Mouse (Mus musculus) embryonic stem cell, embryonic (primary cell): Measurements from ENCODE around the gene Slx4.

ENCODE experiments used
- CTCF ChIA-PET, 4 experiments: fragments of 300-600 bp in 2 of 4; fragments of 350-600 bp in 2 of 4; sonication (Branson Sonifier 250); formaldehyde crosslinking; loops; one replicate each; lab custom pipeline; 2022; ENCODE audit warnings: inconsistent platforms in 2 of 4; lab: Charles Lee
- POLR2A ChIA-PET, 4 experiments: fragments of 300-600 bp in 2 of 4; fragments of 350-600 bp in 2 of 4; sonication (Branson Sonifier 250); formaldehyde crosslinking; loops; one replicate each; lab custom pipeline; 2022; ENCODE audit warnings: antibody characterized with exemption in 4 of 4, inconsistent platforms in 1 of 4; lab: Charles Lee

Gene Slx4

DNA sequence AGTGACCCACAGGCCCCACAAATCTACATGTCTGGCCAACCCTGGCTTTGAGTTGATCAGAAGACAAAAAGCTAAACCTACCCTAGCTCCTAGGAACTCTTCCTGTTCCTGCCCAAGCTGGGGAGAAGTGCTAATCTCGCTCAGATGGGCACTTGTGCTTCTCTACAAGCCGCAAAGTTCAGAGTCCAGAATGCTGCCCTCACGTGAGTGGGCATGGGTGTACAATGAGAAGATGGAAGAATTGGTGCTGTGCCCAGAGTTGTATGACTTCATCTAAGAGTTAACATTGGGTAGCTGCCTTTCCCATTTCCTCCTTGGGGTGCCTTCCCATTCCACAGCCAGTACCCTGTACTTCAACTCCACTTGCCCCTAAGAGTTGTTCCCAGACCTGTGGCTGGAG lies 23.6 kb upstream of the Slx4 start:
- CTCF ChIA-PET: no interaction called here

DNA sequence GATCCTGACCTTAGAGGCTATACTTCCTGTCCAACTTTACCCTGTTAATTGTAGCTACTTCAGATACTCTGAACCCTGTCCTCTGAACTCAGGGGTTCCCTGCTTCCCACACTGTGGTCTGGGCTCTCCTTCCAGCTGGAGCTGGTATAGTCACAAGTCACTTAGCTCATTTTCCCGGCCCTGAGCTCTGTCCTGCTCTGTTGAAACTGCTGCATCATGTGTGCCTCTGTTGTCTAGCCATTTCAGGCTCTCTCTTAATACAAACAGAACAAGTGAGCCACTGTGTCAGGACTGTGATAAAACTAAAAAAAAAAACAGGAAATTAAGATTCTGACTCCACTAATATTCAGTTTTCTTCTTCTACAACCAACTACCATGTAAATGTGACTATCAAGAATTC lies 23.1 kb upstream of the Slx4 start:
- ChIA-PET CTCF (no interaction called here), POLR2A (interaction anchor here in 1 of 4 experiments (0.8 to 5.1 kb wide), 3 partner anchors 9 to 56 kb away, joined by 3 to 21 read pairs (median 4); partner anchors contain the start of gene Dnase1)

More for the DNA sequence above, 23.6 kb upstream of the Slx4 start:
- POLR2A ChIA-PET: interaction anchor here in 1 of 4 experiments (0.8 to 5.1 kb wide), 3 partner anchors 10 to 57 kb away, joined by 3 to 21 read pairs (median 4); partner anchors contain the start of gene Dnase1

DNA sequence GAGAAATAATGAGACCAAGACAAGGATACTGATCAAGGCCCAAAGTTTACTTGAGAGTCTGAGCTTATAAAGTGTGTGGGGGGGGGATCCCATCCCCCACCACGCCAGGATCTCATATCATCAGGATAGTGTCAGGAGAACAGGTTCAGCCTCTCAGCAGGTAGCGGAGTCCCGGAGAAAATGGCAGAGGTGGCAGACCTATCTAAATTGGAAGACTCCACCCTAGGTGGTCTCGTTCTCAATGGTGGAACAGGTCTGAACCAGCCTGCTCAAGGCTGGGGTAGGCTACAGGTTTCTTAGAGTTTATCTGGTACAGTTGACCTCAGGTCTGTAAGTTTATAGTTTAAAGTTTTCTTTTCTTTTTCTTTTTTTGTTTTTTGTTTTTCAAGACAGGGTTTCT lies 19.1 kb upstream of the Slx4 start:
- ChIA-PET POLR2A (interaction anchor here (0.6 to 2.0 kb wide), 10 partner anchors 8 to 271 kb away, joined by 3 to 12 read pairs (median 4); partner anchors contain the start of genes Slx4 (in 2 of the 4), Gm20695 (in 1 of the 4), Trap1 (in 1 of the 4) and Zfp597 (in 1 of the 4)), CTCF (interaction anchor here in 2 of 4 experiments (0.8 to 1.5 kb wide), 4 partner anchors 13 to 262 kb away, joined by 3 to 4 read pairs (median 3); partner anchors contain the start of gene Slx4 (in 1 of the 2))

DNA sequence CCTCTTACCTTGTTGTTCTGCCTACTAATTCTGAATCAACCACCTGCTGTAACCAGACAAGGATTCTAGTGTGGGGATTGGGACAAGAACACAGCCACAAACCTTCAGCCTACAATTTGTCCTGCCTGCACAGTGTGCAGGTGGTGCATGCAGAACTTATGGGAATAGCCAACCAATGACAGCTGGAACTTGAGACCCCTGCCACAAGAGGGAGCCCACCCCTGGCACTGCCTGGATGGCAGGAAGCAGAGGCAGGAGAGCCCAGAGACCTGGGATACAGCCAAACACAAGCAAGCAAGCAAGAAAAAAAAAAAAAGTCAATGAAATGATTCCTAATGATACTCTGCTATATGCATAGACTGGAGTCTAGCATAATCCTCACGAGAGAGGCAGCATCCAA lies 17.7 kb upstream of the Slx4 start:
- CTCF ChIA-PET: interaction anchor here (0.6 to 0.7 kb wide), 9 partner anchors 9 to 202 kb away, joined by 3 to 5 read pairs (median 3); no protein-coding TSS in a partner anchor
- POLR2A ChIA-PET: interaction anchor here (0.7 to 2.0 kb wide), 9 partner anchors 9 to 272 kb away, joined by 3 to 12 read pairs (median 4); partner anchors contain the start of genes Nlrc3 (in 1 of the 4), Slx4 (in 1 of the 4) and Trap1 (in 1 of the 4)

DNA sequence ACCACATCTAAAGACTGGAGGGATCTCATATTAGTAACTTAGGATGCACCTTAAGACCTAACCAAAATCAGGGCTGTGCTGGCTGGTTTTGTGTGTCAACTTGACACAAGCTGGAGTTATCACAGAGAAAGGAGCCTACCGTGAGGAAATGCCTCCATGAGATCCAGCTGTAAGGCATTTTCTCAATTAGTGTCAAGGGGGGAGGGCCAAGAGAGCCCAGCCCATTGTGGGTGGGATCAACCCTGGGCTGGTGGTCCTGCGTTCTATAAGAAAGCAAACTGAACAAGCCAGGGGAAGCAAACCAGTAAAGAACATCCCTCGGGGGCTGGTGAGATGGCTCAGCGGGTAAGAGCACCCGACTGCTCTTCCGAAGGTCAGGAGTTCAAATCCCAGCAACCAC lies 13.9 kb upstream of the Slx4 start:
- POLR2A ChIA-PET: interaction anchor here in 3 of 4 experiments (0.6 to 2.1 kb wide), 8 partner anchors 9 to 183 kb away, joined by 3 to 12 read pairs (median 4); partner anchors contain the start of gene Slx4 (in 1 of the 3)
- CTCF ChIA-PET: interaction anchor here in 1 of 4 experiments (0.6 kb wide), 1 partner anchor 13 kb away, joined by 4 read pairs; no protein-coding TSS in a partner anchor

DNA sequence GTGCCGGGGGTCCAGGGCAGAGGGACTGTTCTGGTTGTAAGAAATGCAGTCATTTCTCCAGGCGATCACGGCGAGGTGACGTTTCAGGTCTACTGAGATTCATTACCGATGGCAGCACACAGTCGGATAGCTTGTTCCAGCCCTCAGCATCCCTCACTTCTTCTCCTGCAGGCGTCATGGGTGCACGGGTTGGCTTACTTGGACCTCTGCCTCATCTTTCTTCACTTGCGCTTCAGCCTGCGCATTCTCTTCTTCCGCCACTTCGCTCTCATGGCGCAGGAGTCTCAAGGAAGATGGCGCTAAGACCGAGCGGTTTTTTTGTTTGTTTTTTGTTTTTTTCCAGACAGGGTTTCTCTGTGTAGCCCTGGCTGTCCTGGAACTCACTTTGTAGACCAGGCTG lies 13.2 kb upstream of the Slx4 start:
- ChIA-PET CTCF (interaction anchor here in 1 of 4 experiments (0.7 kb wide), 1 partner anchor 40 kb away, joined by 3 read pairs; no protein-coding TSS in a partner anchor), POLR2A (interaction anchor here (0.6 to 2.1 kb wide), 8 partner anchors 13 to 525 kb away, joined by 3 to 12 read pairs (median 3); partner anchors contain the start of genes Slx4 (in 3 of the 4) and Srl (in 1 of the 4))

DNA sequence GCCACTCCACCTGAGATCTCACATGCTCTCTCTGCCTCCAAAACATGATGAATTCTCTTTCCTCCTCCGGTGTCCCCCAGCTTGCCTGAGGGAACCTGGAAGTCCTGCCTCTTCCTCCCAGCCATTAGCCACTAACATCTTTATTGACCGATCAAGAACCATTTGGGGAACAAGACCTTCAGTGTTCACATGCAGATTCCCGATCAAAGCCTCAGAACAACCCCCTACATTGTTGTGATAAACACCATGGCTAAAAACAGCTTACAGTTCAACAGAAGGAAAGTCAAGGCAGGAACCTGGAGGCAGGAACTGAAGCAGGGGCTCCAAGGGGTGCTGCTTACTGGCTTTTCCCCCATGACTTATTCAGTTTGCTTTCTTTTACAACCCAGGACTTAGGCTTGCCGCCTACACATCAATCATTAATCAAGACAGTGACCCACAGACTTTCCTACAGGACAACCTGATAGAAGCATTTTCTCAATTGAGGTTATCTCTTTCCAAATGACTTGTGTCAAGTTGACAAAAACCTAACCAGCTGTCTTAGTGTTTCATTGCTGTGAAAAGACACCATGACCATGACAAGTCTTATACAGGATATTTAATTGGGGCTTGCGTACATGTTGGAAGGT lies 10.6 kb upstream of the Slx4 start:
- ChIA-PET CTCF (interaction anchor here in 3 of 4 experiments (0.6 to 1.0 kb wide), 3 partner anchors 10 to 653 kb away, joined by 3 to 4 read pairs (median 3); partner anchors contain the start of gene Slx4 (in 1 of the 3)), POLR2A (interaction anchor here (0.6 to 2.0 kb wide), 16 partner anchors 10 to 682 kb away, joined by 3 to 9 read pairs (median 4); partner anchors contain the start of genes Slx4 (in 3 of the 4), Trap1 (in 2 of the 4), Zfp597 (in 2 of the 4) and Crebbp (in 1 of the 4))

DNA sequence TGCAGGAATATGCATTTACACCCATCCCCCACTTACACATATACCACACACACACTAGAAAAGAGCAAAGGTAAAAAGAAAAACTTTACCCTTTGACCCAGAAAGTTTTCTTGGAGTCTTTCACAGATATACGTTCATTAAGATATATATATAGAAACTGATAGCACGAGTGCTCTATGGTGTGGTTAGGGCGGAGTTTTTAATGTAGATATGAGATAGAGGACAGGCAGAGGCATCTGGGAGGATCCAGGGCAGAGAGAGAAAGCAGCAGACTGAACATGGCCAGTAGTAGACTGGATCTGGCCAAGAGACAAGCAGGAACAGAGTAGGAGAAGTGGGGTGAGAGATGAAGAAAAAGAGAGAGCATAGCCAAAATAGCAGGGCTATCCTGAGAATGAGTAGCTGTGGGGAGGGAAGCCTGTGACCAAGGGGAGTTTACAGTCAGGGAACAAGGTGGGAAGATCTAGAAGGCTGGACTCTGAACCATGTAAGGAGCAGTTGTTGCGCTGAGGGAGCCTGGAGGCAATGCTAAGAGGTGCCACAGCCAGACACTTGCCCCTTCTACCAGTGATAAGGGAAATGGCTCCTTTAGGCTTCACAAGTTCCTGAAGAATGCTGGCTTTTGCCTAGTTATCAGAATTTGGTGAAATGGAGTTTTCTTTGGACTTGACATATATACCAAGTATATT lies 9.5 kb upstream of the Slx4 start:
- ChIA-PET POLR2A (interaction anchor here in 2 of 4 experiments (0.6 to 2.0 kb wide), 10 partner anchors 9 to 269 kb away, joined by 3 to 9 read pairs (median 4); partner anchors contain the start of genes Slx4 (in 2 of the 2), Crebbp (in 1 of the 2), Trap1 (in 1 of the 2) and Zfp263 (in 1 of the 2)), CTCF (no interaction called here)

DNA sequence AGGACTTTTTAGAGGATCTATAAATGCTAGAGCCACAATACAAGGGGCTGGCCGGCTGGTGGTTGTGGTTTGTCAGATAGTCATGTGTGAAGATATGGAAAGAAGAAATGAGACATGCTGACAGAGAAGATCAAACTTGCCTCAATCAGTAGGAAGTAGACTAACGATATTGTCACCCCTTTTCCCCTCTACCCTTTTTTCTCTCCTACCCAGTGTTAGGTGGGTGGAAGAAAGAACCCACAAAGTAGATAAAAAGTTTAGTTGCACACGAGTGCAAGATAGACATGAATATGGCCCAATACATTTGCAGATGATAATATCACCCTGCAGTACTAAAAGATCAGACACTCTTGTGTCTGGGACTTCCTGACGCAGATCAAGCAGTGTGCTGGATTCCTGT lies 15.2 kb downstream of the Slx4 start:
- ChIA-PET CTCF (interaction anchor here in 1 of 4 experiments (1.0 kb wide), 1 partner anchor 244 kb away, joined by 3 read pairs; no protein-coding TSS in a partner anchor), POLR2A (interaction anchor here in 2 of 4 experiments (1.1 to 2.4 kb wide), 4 partner anchors 10 to 15 kb away, joined by 3 to 13 read pairs (median 8); partner anchors contain the start of genes Nlrc3 (in 2 of the 2) and Slx4 (in 1 of the 2))

DNA sequence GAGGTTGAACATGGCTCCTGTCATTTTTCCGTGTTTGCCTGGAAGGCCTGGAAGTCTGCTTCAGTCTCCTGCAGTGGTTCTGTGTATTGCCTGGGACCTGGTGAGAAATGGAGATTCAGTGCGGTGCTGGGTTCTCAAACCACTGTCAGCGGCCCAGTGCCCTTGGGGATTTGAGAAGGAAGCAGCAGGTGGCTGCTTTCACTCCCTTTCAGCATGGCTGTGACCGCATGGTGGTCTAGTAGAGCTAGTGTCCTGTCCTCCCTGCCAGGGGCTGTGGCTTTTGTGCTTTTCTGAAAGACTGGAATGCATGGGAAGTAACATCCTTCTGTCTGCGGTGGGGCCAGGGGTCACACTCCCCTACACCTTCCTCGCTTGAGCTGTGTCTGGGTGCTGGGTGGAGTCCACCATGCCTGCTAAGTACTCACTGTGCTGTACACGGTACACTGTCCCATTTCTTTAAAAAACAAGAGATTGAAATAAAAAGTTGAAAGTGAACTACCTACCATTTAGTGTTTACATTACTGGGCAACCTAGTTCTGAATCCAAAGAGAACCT lies 20.3 kb downstream of the Slx4 start:
- ChIA-PET POLR2A (interaction anchor here in 3 of 4 experiments (0.6 to 2.2 kb wide), 5 partner anchors 8 to 21 kb away, joined by 3 to 10 read pairs (median 4); partner anchors contain the start of gene Slx4 (in 2 of the 3)), CTCF (no interaction called here)

DNA sequence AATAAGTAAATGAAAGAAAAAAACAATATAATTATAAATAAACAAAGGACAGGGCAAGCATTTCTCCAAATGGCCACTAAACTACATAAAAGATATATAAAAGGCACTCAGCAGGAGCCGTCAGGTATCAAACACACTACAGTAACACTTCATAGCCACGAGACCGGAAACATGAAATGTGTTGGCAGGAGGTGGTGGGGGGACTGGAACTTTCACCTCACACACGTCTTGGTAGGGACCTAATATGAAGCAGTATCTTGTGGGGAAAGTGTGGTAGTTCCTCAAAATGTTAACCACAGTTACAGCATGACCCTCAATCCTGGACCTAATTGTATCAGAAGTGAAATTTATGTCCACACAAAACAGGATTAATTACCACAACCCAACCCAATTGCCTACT lies 21.4 kb downstream of the Slx4 start:
- CTCF ChIA-PET: no interaction called here
- POLR2A ChIA-PET: interaction anchor here in 1 of 4 experiments (1.4 to 2.2 kb wide), 2 partner anchors 15 to 21 kb away, joined by 3 to 10 read pairs; partner anchors contain the start of gene Slx4

DNA sequence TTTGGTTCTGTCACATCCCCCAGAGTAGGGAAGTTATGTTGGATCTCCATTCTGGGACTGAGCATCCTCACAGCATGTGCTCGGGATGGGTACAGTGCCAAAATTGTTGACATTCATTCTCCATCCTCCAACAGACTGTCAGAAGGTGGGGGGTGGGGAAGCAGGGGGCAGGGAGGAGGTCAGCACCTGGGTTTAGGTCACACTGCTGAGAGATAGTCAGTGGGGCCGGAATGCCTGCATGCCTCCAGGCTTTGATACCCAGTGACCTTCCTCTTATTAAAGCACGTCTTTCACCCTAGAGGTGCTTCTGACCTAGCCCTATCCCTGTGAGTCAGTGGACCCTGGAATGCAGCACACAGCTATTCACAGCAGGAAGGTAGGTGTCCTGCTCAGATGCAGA lies 26.9 kb downstream of the Slx4 start:
- CTCF ChIA-PET: interaction anchor here in 1 of 4 experiments (1.4 kb wide), 1 partner anchor 138 kb away, joined by 4 read pairs; no protein-coding TSS in a partner anchor
- POLR2A ChIA-PET: interaction anchor here (0.5 to 2.4 kb wide), 24 partner anchors 9 to 1073 kb away, joined by 3 to 13 read pairs (median 4); partner anchors contain the start of genes Slx4 (in 2 of the 4), 1700037C18Rik (in 1 of the 4), Cluap1 (in 1 of the 4) and Glyr1 (in 1 of the 4)

DNA sequence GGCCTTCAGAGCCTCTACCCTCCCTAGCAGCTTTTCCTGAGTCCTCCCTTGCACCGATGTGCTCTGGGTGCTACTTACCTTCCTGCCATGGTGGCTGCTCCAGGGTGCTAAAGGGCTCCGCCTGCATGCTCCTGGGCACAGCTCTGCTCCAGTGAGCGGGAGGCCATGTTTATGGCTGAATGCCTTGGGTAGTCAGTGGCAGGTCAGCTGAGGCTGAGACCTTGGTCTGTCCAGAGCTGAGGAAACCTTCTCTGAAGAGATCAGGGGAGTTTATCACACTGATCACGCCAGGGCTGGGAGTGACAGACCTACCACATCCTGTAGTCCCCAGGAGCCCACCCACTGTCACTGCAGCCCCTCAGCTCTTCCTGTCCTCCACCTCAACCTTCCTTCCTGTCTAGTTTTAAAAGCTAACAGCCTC lies 27.3 kb downstream of the Slx4 start, which contains the start of gene Nlrc3:
Nlrc3 (minus strand) TSS at position 382 of the 421 bp plus-strand sequence.
- CTCF ChIA-PET: interaction anchor here in 1 of 4 experiments (1.4 kb wide), 1 partner anchor 137 kb away, joined by 4 read pairs; no protein-coding TSS in a partner anchor
- POLR2A ChIA-PET: interaction anchor here (0.5 to 2.4 kb wide), 34 partner anchors 10 to 1073 kb away, joined by 3 to 13 read pairs (median 4); partner anchors contain the start of genes Slx4 (in 3 of the 4), 1700037C18Rik (in 2 of the 4), Cluap1 (in 2 of the 4) and Glyr1 (in 1 of the 4)

DNA sequence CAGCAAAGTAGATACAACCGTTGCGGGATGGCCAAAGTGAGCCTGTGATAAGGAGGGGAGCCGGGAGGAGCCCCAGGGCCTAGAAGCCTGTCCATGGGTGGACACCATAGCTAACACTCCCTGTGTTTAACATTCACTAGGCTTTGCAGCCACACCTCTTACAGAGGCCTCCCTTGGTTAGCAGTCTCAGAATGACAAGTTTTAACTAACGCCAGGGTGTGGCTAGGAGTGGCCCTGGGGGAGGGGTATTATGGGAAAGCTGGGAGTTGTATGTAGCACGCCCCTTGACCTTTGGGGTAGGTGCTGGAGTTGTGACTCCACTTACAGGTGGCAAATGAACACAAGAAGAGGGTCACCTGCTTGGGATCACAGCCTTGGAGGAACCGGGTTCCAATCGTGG lies 27.9 kb downstream of the Slx4 start:
- POLR2A ChIA-PET: interaction anchor here in 3 of 4 experiments (0.6 to 2.4 kb wide), 30 partner anchors 8 to 1074 kb away, joined by 3 to 13 read pairs (median 4); partner anchors contain the start of genes Slx4 (in 3 of the 3), 1700037C18Rik (in 2 of the 3), Cluap1 (in 2 of the 3) and Glyr1 (in 1 of the 3)
- CTCF ChIA-PET: interaction anchor here in 1 of 4 experiments (1.4 kb wide), 1 partner anchor 136 kb away, joined by 4 read pairs; no protein-coding TSS in a partner anchor

DNA sequence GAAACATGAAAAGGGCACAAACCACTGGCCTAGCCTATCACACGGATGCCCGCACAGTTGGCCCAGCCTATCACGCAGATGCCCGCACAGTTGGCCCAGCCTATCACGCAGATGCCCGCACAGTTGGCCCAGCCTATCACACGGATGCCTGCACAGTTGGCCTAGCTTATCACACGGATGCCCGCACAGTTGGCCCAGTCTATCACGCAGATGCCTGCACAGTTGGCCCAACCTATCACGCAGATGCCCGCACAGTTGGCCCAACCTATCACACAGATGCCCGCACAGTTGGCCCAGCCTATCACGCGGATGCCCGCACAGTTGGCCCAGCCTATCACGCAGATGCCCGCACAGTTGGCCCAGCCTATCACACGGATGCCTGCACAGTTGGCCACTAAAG lies 29.1 kb downstream of the Slx4 start:
- CTCF ChIA-PET: interaction anchor here in 1 of 4 experiments (0.7 kb wide), 1 partner anchor 1187 kb away, joined by 4 read pairs; no protein-coding TSS in a partner anchor
- POLR2A ChIA-PET: interaction anchor here in 1 of 4 experiments (1.1 kb wide), 1 partner anchor 13 kb away, joined by 3 read pairs; no protein-coding TSS in a partner anchor

DNA sequence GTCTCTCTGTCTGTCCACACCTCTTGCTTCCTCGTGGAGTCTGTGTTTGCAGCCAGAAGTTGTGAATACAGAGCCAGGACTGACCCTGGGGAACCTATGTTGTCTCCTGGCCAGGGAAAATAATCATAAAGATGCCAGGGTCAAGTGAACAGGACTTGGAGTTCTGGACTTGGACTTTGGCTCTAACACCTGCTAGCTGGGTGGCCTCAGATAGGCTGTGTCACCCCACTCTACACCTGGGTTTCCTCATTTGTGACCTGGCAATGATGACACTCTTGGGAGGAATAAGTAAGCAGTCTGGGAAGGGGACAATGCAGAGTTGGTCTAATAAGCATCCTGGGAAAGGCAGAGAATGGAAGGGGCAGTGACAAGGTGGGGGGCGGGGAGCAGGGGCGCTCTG lies 38.0 kb downstream of the Slx4 start:
- ChIA-PET CTCF (no interaction called here), POLR2A (interaction anchor here in 1 of 4 experiments (0.9 kb wide), 1 partner anchor 57 kb away, joined by 3 read pairs; the partner anchor contains the start of genes 1700037C18Rik and Cluap1)

DNA sequence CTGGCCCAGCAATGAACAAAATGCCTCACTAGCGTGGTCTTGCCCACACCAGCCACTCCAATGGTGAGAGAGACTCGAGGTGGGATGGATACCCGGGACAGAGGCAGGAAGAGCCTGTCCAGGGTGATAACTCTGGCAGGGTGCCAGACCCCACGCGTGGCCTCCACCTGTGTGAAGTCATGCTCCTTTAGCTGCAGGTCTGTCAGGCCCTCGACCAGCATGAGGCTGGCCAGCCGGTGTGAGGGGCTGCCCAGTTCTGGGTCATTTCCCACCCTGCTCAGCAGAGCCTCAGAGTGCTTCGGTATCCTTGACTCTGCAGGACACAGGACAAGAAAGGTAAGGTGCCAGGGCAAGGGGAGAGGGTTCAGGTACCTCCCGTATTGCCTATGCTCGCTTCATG lies 38.6 kb downstream of the Slx4 start:
- POLR2A ChIA-PET: no interaction called here
- CTCF ChIA-PET: no interaction called here
